Mouse (Mus musculus) layer of hippocampus, adult 11-12 months (tissue): ENCODE measurements at regions not wholly inside any gene's neighbourhood (a gene's known extent, or its start where the extent isn't known, plus 50 kb on each side); places are given as distances from the start of the nearest gene placed in this dataset.

Experiments
- DNase-seq: peaks from one replicate; pipeline ENCODE4 v3.0.0; 2022; ENCODE audit warnings: low spot score

DNA sequence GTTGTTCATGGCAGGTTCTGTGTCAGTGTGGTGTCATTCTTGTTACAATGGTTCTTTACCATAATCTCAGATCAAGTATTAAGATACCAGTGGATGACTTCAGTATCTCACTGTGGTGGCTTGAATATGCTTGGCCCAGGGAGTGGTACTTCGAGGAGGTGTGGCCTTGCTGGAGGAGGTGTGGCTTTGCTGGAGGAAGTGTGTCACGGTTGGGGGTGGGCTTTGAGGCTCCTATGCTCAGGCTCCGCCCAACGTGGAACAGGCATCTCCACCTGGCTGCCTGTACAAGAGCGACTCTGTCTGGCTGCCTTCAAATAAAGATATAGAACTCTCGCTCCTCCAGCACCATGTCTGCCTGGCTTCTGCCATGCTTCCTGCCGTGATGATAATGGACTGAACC lies 63.6 kb downstream of the Cd2 start:
- no peak for DNase-seq

GRCm38 (mm10) chr3:101219897-101220296 lies 67.8 kb downstream of the Cd2 start:
- no peak for DNase-seq

GRCm38 (mm10) chr3:101216711-101217110 lies 71.0 kb downstream of the Cd2 start:
- DNase-seq, result no peak

DNA sequence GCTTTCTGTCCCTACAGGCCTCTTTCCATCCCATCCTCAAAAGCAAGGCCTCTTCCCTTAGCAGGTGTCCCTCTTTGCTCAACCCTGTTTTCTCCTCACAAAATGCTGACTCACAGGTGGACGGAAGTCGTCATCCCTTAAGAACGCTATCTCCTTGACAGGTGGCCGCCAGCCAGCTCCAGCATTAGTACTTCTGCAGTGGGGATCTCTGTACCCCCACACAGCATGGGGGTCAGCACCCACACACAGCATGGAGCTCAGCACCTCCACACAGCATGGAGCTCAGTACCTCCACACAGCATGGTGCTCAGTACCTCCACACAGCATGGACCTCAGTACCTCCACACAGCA lies 74.6 kb downstream of the Cd2 start:
- DNase-seq, result no peak

DNA sequence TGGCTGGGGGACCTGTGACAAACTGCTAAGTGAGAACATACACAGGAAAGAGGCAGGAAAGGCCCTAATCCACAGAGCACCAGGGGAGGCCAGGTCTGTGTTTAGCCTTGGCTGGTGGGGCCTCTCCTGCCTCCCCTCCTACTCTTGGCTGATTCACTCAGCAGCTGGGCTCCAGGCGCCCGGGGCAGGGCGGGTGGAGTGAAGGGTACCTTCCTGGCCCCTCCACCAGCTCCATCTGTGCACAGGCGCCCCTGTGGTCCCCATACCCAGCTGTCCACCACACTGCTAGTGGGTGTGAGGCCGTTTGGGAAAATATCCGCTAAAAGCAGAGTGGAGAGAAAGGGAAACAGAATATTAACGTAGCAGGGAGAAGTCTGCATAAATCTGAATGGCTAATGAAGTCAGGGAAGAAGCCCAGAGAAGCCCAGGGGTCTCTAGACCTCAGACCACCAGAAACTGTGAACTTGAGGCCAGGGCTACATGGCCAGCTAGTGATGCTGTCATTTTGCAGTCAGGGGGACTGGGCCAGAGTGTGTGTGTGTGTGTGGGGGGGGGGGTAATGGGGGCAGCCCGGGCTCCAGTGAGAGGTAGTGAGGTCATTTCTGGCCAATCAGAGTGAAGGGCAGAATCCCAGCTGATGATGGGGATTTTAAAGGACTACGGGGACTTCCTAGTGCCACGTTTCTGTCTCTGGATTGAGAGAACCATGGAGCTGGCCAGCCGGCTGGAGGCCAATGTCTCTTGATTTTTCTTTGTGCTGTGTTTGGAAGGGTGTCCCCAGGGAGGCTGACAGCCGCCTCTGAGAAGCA lies 75.1 kb downstream of the Cd2 start:
- peak; percentile 15 for DNase-seq

GRCm38 (mm10) chr3:101211936-101212335 lies 75.8 kb downstream of the Cd2 start:
- DNase-seq, result no peak

DNA sequence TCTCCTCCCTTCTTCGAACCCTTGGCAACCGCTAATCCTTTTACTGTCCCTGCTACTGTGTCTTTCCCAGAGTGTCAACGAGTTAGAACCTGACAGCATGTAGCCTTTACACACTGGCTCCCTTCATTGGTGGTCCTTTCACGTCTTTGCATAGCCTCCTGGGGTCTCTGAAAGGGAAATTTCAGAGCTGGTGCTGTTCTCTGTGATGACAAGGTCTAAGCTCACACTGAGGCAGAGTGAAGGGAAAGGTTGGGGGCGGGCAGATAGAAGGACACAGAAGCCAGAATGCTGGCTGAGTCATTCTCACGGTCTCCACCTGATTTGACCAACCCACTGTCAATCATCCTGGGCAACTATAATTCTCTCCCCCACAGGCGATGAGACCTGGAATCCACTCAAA lies 78.2 kb downstream of the Cd2 start:
- DNase-seq, result no peak

DNA sequence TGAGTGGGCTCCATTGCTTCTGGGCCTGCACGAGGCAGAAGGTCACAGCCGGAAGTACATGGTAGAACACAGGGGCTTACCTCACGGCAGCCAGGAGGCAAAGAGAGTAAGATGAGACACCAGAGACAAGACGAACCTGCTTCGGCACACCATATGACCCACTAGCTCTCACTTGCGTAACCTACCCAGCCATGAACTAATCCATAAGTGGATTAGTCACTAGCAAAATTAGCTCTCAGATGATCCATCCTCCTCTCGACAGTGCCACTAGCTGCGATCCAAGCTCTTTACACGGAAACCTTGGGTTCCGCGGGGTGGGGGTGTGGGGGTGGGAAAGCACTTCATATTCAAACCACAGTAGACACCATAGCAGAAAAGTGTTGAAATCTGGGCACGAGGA lies 79.0 kb downstream of the Cd2 start:
- DNase-seq, result no peak

DNA sequence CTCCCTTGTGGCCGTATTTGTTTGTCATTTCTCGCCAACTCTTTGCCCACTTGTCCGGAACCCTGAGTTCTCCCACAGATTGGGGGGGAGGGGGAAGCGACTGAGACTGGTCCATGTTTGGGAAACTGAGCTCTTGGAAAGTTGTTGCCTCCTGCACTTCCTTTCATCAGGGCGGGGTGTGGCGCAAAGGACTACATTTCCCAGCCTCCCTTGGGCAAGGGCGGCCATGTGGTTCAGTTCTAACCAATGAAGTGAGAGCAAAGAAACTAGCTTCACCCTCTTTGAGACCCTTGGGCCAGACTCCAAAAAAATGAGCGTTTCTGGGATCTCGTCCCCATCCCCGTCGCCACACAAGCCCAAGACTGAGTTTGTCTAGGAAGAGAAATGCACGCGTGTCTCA lies 81.6 kb downstream of the Cd2 start:
- DNase-seq, result peak; percentile 12

- DNase-seq, result no peak
Measured at GRCm38 (mm10) chr3:101194725-101195124, 84.6 kb upstream of the Ptgfrn start.

GRCm38 (mm10) chr3:101194319-101194718 lies 84.2 kb upstream of the Ptgfrn start:
- DNase-seq, result no peak

DNA sequence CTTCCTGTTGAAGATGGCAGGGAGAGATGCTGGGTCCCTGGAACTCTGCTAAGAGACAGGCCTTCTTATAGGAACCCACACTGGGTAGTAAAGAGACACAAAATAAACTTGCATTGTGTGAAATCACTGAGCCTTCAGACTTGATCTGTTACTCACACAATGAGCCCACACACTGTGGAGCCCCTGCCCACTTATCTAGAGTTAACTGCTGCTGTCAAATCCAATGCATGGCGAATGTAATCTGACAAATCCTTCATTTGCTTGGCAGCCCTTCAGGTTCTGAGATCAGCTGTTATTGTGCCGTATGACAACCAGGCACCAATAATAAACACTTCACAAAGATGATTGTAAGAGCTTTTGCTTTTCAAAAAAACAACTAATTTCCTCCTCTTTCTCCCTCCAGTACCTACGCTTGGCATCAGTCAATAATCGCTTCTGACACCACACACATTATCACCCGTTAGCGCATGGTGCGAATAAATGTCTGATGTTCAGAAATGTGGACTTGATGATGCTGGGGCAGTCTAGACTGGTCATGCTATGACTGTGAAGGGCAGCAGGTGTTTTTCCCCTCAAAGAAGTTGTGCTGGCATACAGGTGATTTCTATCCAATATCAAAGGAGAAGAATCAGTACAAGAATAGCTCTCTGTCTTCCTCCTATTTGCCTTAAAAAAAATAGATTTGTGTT lies 81.4 kb upstream of the Ptgfrn start:
- peak; percentile 17 for DNase-seq

- no peak for DNase-seq
Measured at GRCm38 (mm10) chr3:101181958-101182357, 71.9 kb upstream of the Ptgfrn start.

GRCm38 (mm10) chr3:101173954-101174353 lies 63.9 kb upstream of the Ptgfrn start:
- no peak for DNase-seq

DNA sequence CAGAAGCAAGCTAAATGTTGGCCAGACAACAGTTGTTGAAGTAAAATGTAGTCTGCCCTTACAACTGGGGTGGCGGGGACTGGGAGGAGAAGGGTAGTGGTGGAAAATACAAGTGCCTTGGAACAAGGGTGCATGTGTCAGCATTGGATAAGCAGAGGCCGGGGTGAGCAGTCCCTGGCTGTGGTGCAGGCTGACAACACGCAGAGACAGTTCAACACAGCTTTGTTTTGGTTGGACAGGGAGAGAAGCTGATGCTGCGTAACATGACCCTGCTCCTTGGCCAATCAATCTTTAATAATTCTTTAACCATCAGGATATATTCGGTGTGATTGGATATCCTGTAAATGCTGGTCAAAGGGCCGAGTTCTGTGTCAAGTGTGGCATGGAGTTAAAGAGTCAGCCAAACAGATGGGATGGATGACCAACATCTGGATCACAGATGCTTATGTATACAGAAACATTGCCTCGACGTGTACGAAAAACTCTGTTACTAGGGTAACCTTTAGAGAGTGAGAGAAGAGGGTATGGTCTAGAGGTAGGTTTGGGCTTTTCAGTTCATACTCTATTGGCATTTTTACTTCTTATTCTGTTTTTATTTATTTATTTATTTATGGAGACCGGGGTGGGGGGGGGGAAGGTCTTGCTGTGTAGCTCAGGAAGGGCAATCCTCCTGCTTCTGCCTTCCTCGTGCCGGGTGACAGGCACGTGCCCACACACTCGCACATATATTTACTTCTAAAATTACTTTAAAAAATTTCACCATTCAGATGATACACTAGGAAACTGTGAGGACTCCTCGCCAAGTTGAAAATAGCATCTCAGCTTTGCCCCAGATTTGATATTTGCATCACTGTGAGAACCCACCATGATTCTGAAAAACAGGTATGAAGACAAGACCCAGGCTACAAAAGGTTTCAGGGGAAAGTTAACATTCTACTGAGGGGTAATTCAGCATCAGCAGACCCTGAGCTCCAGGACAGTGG lies 60.2 kb upstream of the Ptgfrn start:
- no peak for DNase-seq

DNA sequence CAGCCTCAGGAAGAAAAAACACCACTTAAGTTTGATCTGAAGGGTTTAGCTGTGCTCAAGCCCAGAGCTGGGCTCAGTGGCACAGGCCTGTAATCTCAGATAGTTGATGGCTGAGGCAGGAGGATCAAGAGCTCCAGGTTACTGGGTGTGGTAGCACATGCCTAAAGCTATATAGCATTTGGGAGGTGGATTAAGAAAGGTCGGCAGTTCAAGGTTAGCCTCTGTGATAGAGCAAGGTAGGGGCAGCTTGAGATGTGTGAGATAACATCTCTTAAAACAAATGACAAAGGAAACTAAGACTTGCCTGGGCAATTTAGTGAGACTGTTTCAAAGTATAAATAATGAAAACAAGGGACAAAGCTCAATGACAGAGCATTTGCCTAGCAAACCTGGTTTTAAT lies 56.9 kb upstream of the Ptgfrn start:
- DNase-seq, result no peak

DNA sequence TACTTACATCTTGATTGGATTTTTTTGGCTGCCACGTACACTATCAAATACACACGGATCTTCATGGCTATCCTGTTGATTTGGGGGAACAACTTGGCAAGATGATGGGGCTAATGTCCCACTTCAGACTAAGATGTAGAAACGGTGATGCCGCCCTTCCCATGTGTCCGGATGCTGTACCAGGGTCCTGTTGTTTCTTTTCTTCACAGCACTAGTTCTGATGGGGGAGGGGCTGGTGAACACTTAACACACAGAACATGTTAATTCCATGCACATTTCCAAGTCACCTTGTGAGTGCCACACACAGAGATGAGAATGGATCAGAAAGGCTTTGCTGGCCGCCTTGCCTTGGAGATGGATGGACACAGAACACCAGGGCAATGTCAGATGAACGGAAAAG lies 56.5 kb upstream of the Ptgfrn start:
- no peak for DNase-seq

GRCm38 (mm10) chr3:101165261-101165660 lies 55.2 kb upstream of the Ptgfrn start:
- DNase-seq, result no peak

DNA sequence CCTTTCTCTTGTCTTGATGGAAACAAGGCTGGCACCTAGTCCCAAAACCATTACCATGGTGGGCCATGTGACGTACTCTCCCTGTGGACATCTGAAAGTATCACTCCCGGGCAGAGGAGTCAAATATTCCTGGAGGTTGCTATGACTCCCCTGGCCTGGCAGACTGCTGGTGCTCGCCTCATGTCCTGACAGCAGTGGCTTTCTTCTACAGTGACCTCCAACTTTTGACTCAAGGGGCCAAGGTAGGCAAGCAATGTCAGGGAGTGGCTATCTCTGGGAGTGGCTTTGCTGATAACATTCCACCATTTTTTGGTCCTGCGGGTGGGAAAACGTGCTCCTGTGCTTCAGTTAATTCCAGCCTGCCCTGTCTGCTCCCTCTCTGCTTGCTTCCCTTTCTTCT lies 54.7 kb upstream of the Ptgfrn start:
- DNase-seq, result no peak

- no peak for DNase-seq
Measured at GRCm38 (mm10) chr3:101163991-101164434, 53.9 kb upstream of the Ptgfrn start.

GRCm38 (mm10) chr3:101163160-101163990 lies 53.3 kb upstream of the Ptgfrn start:
- no peak for DNase-seq
